Mouse (Mus musculus) cerebellum, adult 2 months (tissue): ENCODE measurements around the gene Mafg.

Source experiments
- CTCF ChIP-seq: fragments of 200-500 bp; IDR thresholded peaks from 2 replicates; pipeline ENCODE4 v1.5.1; 2011; ENCODE audit warnings: low read depth, mild to moderate bottlenecking, control low read depth, low read length, moderate library complexity, borderline replicate concordance; ENCODE audit not compliant: insufficient read depth
- POLR2A ChIP-seq: fragments of 200-500 bp; IDR thresholded peaks from 2 replicates; pipeline ENCODE4 v1.6.1; 2011; ENCODE audit warnings: low read length, control low read depth, borderline replicate concordance; ENCODE audit not compliant: insufficient read depth

DNA sequence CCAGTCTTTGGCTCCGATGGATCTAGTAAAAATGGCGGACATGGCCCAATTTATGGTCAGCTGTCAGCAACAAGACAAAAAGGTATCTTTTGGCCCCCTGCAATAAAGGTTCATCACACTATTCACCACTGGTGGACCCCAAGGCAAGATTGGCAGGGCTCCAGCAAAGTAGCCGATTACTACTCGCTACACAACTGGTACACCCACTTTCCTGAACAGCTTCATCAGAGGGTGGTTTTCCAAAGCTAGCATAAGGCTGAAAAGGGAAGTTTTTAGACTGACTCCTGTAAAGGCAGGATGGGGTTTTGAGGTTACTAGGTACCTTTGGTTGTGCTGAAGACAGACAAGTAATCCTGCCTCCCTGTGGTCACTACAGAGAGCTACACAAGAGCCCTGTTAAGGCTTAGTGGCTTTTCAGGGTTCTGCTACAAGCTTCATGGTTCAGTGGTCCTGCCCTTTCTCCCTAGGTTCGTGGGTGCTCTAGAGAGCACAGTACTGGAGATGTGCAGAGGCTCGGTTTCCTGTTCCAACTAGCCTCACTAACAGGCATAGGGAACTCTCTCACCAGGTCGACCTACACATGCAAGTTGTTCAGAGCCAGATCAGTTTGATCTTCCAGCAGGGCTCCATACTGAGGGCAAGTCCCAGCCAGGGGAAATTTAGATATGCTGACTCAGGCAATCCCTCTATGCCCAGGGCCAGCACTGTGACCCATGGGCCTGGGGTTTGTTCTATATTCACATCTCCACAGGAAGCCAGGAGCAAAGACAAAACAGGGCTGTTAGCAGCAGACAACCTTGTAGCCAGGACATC is 56.0 kb downstream of the Mafg start:
- peak; percentile 23; the same call in 1 of the 2 replicates for TF ChIP-seq CTCF
- TF ChIP-seq POLR2A, result no peak
